In the genomic region with DNA sequence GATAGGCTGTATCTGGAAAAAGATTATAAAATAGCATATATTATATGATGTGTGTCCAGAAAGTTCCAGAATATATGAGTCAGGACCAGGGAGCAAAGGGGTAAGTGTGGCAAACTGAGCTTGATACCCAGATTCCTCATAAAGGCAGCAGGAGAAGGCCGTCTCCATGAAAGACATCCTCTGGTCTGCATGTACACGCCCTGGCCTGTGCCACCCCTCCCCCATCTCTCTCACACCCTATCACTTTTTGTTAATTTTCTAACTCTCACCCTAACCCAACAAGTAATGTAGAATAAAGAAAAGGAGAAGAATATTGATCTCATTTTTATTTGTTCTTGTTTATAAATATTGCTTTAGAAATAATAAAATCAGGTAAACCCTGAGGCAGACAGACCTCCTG, we compare ENCODE assay signal across 23 mouse cellular contexts.
A peak's percentile ranks its signal among the peaks of the same experiment; 100 is the strongest.
DNase-seq lines count a peak whose midpoint lies in the region; ATAC-seq and TF ChIP-seq lines count a peak whose summit lies in the region.
"Had no signal": no experiment of that assay in that cellular context is flagged by ENCODE, and none has a peak within 500 bp of the region (broad histone marks: within the 10 kb centered on the region; RNA-seq: fewer than 3 reads in every experiment).

No protein-coding gene starts in this region.

- no peak for ATAC-seq in heart, embryonic 13.5 days (ENCODE audit: extremely low read depth, insufficient number of reproducible peaks, low FRiP score, low TSS enrichment)
- ATAC-seq in midbrain, embryonic 11.5 days (ENCODE audit: low FRiP score), result no peak
- ATAC-seq in midbrain, embryonic 15.5 days (replicated peaks), result no peak
- ATAC-seq: forebrain, embryonic 15.5 days had no signal

- H3K4me1 ChIP-seq in cerebellum, adult 2 months (ENCODE audit: control insufficient read depth, insufficient read depth, low read length), result peaks cover 6% of the 10 kb centered on the region; the same call in 1 of the 2 replicates
- H3K4me1 ChIP-seq in heart, embryonic 13.5 days, result peaks cover 43% of the 10 kb centered on the region
- H3K4me1 ChIP-seq in heart, embryonic 10.5 days, result peaks cover 29% of the 10 kb centered on the region
- H3K4me1 ChIP-seq in midbrain, embryonic 11.5 days (ENCODE audit: control insufficient read depth, insufficient read depth, low read length), result peaks cover 15% of the 10 kb centered on the region
- peaks cover 20% of the 10 kb centered on the region for H3K4me1 ChIP-seq in midbrain, embryonic 15.5 days
- H3K4me1 ChIP-seq: liver, embryonic 13.5 days had no signal

- TF ChIP-seq POLR2A in cerebellum, adult 2 months (IDR thresholded peaks at IDR 0.05; ENCODE audit: borderline replicate concordance, insufficient read depth, low read length), result no peak

- intact Hi-C loops in left cerebral cortex, adult 2 months (cut with DNase I), result no loop called here

- 82% methylated on average over 2 of the region's 2 CpGs for WGBS in cerebellum, adult 2 months
- WGBS in heart, embryonic 13.5 days, result 43% methylated on average over 2 of the region's 2 CpGs
- WGBS in heart, embryonic 10.5 days, result 66% methylated on average over 2 of the region's 2 CpGs
- 70% methylated on average over 2 of the region's 2 CpGs for WGBS in midbrain, embryonic 11.5 days
- 83% methylated on average over 2 of the region's 2 CpGs for WGBS in midbrain, embryonic 15.5 days

- no peaks in the 10 kb centered on the region for H3K27me3 ChIP-seq in cerebellum, adult 2 months (ENCODE audit: control insufficient read depth, insufficient read depth, low read length)
- H3K27me3 ChIP-seq in heart, embryonic 13.5 days (replicated peaks), result no peaks in the 10 kb centered on the region
- H3K27me3 ChIP-seq in heart, embryonic 10.5 days (ENCODE audit: insufficient read depth, poor library complexity, severe bottlenecking), result no peaks in the 10 kb centered on the region
- no peaks in the 10 kb centered on the region for H3K27me3 ChIP-seq in midbrain, embryonic 11.5 days (ENCODE audit: control insufficient read depth, insufficient read depth, low read length)
- H3K27me3 ChIP-seq in midbrain, embryonic 15.5 days (replicated peaks), result no peaks in the 10 kb centered on the region
- H3K27me3 ChIP-seq: forebrain, embryonic 15.5 days; hindbrain, embryonic 15.5 days; liver, embryonic 13.5 days; megakaryocyte, embryonic 14.5 days; neural tube, embryonic 13.5 days had no signal

- no peak overlapping the region for H3K4me3 ChIP-seq in cerebellum, adult 2 months (replicated peaks; ENCODE audit: insufficient read depth, low read depth, low read length)
- H3K4me3 ChIP-seq in heart, embryonic 13.5 days, result peak overlapping the region; percentile 59
- H3K4me3 ChIP-seq in heart, embryonic 10.5 days, result no peak overlapping the region
- H3K4me3 ChIP-seq in left cerebral cortex, adult 2 months, result no peak overlapping the region
- H3K4me3 ChIP-seq in midbrain, embryonic 11.5 days (ENCODE audit: low read depth, low read length), result no peak overlapping the region
- no peak overlapping the region for H3K4me3 ChIP-seq in midbrain, embryonic 15.5 days
- H3K4me3 ChIP-seq: embryonic facial prominence, embryonic 10.5 days; forebrain, embryonic 15.5 days; hindbrain, embryonic 15.5 days; liver, embryonic 13.5 days; megakaryocyte, embryonic 14.5 days; neural tube, embryonic 13.5 days had no signal

- no peak overlapping the region for H3K9ac ChIP-seq in heart, embryonic 13.5 days
- H3K9ac ChIP-seq in midbrain, embryonic 11.5 days (ENCODE audit: low read length), result no peak overlapping the region
- no peak overlapping the region for H3K9ac ChIP-seq in midbrain, embryonic 15.5 days
- H3K9ac ChIP-seq: forebrain, embryonic 15.5 days; hindbrain, embryonic 15.5 days; liver, embryonic 13.5 days; neural tube, embryonic 13.5 days had no signal

- no peak for TF ChIP-seq CTCF in cerebellum, adult 2 months (IDR thresholded peaks at IDR 0.05; ENCODE audit: borderline replicate concordance, insufficient read depth, low read depth, low read length)
- no peak for TF ChIP-seq CTCF in left cerebral cortex, adult 2 months (IDR thresholded peaks at IDR 0.05)

- H3K36me3 ChIP-seq in heart, embryonic 13.5 days, result peaks cover 23% of the 10 kb centered on the region
- H3K36me3 ChIP-seq in heart, embryonic 10.5 days, result peaks cover 22% of the 10 kb centered on the region
- no peaks in the 10 kb centered on the region for H3K36me3 ChIP-seq in midbrain, embryonic 11.5 days (ENCODE audit: control insufficient read depth, insufficient read depth, low read length)
- no peaks in the 10 kb centered on the region for H3K36me3 ChIP-seq in midbrain, embryonic 15.5 days (replicated peaks)
- H3K36me3 ChIP-seq: embryonic facial prominence, embryonic 10.5 days; hindbrain, embryonic 15.5 days; liver, embryonic 13.5 days had no signal

- DNase-seq in cerebellum, postnatal 14 days, result peak; percentile 62 to 65
- DNase-seq in cerebellum, adult 2 months, result no peak
- no peak for DNase-seq in heart, embryonic 10.5 days (ENCODE audit: low spot score)
- DNase-seq in left cerebral cortex, adult 2 months (ENCODE audit: extremely low spot score in 1 of 2, low spot score in 2 of 2), result no peak
- DNase-seq in left cerebral cortex, adult 8-10 months (ENCODE audit: low spot score in 2 of 2), result no peak
- peak; percentile 75 for DNase-seq in midbrain, embryonic 11.5 days (ENCODE audit: low spot score, missing footprints)
- DNase-seq: adrenal gland, postnatal 10 days; cerebellum, adult 8-10 months; gastrocnemius, postnatal 14 days; kidney, adult 8-10 months; kidney, postnatal 10 days; liver, embryonic 13.5 days; lung, postnatal 36 days; midbrain, embryonic 14.5 days; retina, postnatal 1 day; right cerebral cortex, postnatal 25 days had no signal

- peaks cover 21% of the 10 kb centered on the region for H3K9me3 ChIP-seq in heart, embryonic 13.5 days
- peaks cover 5% of the 10 kb centered on the region; the same call in 1 of the 2 replicates for H3K9me3 ChIP-seq in heart, embryonic 10.5 days
- H3K9me3 ChIP-seq in midbrain, embryonic 11.5 days (ENCODE audit: control insufficient read depth, low read length), result no peaks in the 10 kb centered on the region; the same call in 1 of the 2 replicates
- H3K9me3 ChIP-seq in midbrain, embryonic 15.5 days, result peaks cover 9% of the 10 kb centered on the region; the same call in 1 of the 2 replicates
- H3K9me3 ChIP-seq: liver, embryonic 13.5 days had no signal

- H3K4me2 ChIP-seq in heart, embryonic 13.5 days, result peak overlapping the region; percentile 77
- H3K4me2 ChIP-seq in midbrain, embryonic 11.5 days, result no peak overlapping the region
- H3K4me2 ChIP-seq in midbrain, embryonic 15.5 days, result no peak overlapping the region
- H3K4me2 ChIP-seq: forebrain, embryonic 15.5 days; hindbrain, embryonic 15.5 days; liver, embryonic 13.5 days; neural tube, embryonic 13.5 days had no signal

- no peak overlapping the region for H3K27ac ChIP-seq in cerebellum, adult 2 months (ENCODE audit: insufficient read depth, low read length)
- peak overlapping the region; percentile 98 for H3K27ac ChIP-seq in heart, embryonic 13.5 days (replicated peaks)
- H3K27ac ChIP-seq in heart, embryonic 10.5 days, result no peak overlapping the region
- peak overlapping the region; percentile 47 for H3K27ac ChIP-seq in left cerebral cortex, adult 2 months
- no peak overlapping the region for H3K27ac ChIP-seq in midbrain, embryonic 11.5 days (ENCODE audit: low read depth, low read length)
- H3K27ac ChIP-seq in midbrain, embryonic 15.5 days, result no peak overlapping the region
- H3K27ac ChIP-seq: embryonic facial prominence, embryonic 10.5 days; hindbrain, embryonic 15.5 days; liver, embryonic 13.5 days; neural tube, embryonic 13.5 days had no signal

Comparison
In these comparisons a context has a peak if more than half of its experiments do, and no peak if none do; other contexts are left out.
1. DNase-seq: peak in cerebellum, postnatal 14 days (2 of 2) and midbrain, embryonic 11.5 days (single experiment); none in cerebellum, adult 2 months (0 of 2), heart, embryonic 10.5 days (single experiment), left cerebral cortex, adult 2 months (0 of 2) and left cerebral cortex, adult 8-10 months (0 of 2).
2. H3K27ac ChIP-seq: peak in heart, embryonic 13.5 days (single experiment) and left cerebral cortex, adult 2 months (single experiment); none in cerebellum, adult 2 months (single experiment), heart, embryonic 10.5 days (single experiment), midbrain, embryonic 11.5 days (single experiment) and midbrain, embryonic 15.5 days (single experiment).